Mouse (Mus musculus) layer of hippocampus, postnatal 14 days (tissue): ENCODE measurements at regions not wholly inside any gene's neighbourhood (a gene's known extent, or its start where the extent isn't known, plus 50 kb on each side); places are given as distances from the start of the nearest gene placed in this dataset.
"Not testable (repeated sequence)": the region's sequence is repeated elsewhere in the genome, so short reads cannot be mapped to it uniquely, and the experiment has no call there.

Experiments
- DNase-seq, 2 experiments: peaks; one replicate each; pipeline ENCODE4 v3.0.0; 2021 to 2022; ENCODE audit warnings: low spot score in 2 of 2, mixed read lengths in 1 of 2

DNA sequence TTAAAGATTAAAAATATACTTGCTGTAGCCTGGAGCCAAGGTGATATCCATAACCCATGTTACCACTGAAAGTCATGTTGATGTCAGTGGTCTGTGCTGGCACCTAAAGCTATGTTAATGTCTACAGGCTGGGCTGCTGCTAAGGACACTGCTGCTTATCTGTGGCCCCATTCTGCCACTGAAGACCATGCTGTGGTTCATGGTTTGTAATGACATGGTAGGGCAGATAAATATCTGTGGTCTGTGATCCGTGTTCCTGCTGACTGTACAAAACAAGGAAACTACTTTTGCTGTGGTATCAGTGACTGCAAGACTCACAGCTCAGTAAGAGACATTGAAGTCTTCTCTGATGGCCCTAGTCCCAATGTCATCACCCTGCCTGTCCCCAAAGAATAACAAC, 245.7 kb downstream of the Slco4c1 start:
- no peak for DNase-seq

DNA sequence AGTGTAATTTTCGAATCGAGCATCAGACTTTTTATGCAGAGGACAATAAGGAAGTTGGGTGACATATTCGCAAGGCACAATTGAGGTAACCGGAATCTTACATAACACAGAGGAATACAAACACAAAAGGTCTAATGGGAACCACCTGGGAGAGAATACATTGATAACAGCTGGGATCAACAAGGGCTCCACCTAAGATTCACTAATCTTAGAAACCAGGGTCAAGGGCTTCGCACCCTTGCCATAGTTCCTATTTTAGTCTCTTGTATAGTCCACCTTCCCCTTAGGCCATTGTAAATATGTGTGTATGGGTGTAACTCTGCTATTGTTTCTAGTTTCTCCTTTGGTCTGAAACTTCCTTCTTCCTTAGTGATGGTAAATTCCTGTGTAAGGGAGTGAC, 246.6 kb downstream of the Slco4c1 start:
- DNase-seq, result not testable (repeated sequence)

DNA sequence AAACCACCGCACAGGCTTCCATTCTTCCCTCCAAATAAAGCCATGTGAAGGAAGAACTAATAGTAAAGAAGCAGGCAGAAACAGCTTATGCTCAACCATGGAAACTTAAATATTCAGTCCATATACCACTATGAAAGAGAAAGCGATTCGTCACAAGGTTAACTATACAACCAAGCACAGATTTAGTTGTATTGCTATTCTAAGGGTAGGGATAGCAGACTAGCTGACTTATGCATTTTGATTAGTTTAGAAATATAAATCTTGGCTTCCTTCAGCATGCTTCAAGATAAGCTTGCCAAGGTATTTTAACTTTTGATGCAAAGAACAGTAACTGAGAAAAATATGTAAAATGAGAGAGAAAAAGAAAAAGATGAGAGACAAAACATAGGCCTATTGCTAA, 275.8 kb downstream of the Slco4c1 start:
- DNase-seq, result no peak

DNA sequence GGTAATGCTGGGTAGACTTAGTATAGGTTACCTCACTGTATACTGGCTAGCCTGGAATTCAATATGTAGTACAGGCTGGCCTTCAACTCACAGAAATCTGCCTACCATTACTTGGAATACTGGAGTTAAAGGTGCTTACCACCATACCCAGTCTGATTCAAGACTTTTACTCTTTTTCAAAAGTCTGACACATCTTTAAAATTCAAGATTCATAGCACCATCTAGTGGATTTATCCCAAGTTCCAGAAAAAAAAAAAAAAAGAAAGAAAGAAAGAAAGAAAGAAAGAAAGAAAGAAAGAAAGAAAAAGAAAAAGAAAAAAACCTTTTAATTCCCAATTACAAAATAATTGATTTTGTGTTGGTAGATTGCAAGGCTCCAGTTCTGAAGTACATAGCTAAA, 302.7 kb downstream of the Slco4c1 start:
- DNase-seq, result no peak

DNA sequence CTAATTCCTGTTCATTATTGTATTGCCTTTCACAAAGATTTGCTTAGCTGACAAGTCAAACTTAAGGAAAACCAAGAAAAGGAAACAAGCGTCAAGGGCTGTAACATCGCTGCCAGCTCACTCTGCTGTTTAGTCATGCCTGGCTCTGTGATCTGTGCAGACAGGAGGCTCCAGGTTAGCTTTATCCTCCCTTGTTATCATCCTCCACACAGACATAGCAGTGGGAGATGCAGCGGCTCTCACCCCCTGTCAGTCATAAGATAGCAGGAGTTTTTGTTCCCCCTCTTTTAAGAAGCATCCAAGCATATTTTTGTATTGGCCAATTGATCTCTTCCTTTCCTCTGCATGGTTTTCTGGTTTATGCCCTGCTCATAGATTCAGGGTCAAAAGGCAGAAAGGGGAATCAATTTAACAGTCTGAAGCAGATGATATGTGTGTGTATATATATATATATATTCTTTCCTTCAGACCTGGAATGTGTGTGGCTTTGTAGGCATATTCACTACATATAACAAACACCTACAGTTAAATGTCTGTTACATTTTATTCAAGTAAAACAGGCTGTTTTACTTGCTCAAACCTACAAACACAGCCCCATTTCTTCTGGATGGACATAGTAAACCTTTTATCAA, 308.6 kb downstream of the Slco4c1 start:
- DNase-seq, result no peak

DNA sequence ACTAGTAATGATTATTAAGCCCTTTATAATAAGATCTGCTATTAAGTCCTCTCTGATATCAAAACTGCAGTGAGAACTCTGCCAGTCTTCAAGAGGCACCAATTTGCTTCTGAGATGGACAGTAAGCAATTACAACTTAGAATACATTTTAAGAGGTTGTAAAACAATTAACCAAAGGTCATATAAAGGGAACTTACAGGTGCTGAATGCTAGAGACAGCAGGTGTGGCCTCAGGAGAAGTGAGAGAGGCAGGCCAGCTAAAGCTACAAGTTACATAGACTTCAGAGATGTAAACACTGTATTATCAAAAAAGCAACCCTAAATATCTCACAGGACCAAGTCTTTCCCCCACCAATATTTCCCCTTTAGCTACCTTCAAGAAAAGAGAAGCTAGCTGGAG, 315.7 kb downstream of the Slco4c1 start:
- DNase-seq, result no peak

DNA sequence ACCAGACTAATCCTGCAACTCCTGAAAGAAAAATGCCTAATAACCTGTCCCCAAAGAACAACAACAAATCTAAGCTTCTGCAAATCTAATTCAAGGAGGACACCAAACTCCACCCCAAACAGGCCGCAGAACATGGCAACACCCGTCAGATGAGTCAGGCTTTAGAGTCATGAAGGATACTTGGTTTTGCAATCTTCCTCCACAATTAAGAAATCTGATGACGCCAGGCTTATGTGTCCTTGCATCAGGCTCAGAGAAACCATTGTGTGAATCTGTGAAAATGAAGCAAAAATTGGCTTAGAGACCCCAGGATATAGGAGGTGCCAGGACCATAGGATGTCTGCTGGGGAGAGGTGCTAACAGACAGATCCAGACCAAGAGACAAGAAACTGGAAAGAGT, 352.6 kb downstream of the Slco4c1 start:
- DNase-seq, result no peak

DNA sequence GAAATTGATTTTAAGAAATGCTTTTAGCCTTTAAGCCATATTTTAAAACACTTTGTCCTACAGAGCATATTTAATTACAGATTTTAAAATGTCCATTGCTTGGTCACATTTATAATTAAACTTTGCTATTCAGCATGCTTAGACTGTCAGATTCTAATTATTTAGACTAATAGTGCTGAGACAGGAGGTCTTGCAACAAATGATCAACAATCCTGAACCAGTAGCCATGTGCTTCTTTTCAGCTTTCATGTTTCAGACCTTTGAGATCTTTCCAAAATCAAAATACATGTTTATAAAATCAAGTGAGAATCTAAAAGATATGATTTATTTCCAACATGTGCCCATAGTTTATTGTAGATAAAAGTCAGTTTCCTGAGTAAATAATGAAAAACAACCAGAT, 371.0 kb downstream of the Slco4c1 start:
- DNase-seq, result no peak

DNA sequence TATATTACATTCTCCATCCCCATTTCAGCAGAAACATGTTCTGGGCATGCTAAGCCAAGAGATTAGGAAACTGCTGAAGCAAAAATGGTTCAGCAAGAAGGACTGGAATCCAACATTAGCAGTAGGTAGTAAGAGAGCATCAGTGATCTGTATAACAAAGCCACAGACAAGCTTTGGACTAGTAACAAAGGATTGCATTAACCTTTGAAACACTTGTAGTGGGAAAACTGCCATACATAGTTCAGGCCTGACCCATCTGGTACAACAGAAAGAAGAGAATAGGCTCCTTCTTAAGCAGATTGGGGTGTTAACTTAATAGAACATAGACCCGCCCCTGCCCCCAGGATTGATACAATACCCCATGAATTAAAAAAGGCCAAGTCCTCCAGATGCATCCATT, 389.2 kb downstream of the Slco4c1 start:
- no peak for DNase-seq

DNA sequence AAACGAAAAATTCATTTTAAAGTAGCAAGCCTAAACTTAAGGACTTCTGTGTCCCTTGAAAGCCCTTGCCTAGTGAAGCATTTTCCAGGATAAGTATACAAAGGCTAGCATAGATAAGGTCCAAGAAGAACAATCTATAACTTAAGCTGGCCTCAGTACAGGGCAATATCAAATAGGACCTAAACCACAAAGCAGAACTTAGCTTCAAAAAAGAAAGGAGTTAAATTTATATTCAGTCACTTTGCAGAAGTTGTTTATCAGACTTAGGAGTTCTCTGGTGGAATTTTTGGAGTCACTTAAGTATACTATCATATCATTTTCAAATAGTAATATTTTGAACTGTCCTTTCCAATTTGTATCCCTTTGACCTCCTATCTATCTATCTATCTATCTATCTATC, 421.1 kb downstream of the Slco4c1 start:
- no peak for DNase-seq

DNA sequence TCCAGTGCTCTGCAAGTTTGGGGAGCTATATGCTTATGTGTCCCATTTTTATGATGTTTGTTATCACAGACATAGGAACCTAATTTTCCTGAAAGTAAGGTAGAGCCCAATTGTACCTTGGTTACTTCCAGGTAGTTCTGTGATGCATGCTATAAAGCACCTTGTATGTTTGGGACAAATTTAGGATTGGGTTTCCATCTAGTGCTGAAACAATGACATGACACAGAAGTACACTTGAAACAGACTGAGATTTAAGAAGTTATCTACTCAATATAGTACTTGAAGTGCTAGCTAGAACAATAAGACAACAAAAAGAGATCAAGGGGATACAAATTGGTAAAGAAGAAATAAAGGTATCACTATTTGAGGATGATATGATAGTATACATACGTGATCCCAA, 426.8 kb downstream of the Slco4c1 start:
- no peak for DNase-seq

DNA sequence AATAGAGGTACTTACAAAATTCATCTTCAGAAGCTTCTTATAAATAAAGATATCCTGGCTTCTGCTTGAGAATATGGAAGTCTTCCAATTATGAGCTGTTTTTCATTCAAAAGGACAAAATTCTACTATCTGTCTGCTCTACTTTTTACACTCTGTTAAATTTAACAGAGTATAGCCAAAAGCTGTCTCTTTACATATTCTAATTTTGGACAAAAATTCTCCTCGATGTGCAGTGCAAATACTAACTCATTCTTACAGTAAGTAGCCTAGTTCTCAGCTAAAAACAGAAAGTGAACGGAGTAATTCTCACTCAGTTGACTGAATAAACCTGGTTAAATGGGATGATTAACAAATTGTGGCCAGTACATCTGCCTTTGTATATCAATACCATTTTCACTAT, 438.9 kb downstream of the Slco4c1 start:
- DNase-seq, result no peak

DNA sequence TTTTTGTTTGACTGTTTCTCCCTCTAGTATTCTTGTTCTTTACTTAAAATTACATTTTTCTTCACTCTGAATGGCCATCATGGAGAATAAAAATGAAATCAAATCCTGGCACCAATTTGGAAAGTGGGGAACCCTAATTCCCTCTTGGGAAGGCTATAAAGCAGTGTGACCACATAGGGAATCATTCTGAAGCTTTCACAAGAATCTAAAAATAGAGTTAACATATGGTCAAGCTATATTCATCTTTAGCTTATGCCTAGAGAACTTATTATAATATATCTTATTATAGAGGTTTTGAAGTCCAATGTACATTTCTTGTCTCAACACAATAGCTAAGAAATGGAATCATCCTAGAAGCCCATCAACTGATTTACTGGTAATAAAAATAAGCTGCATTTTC, 448.5 kb downstream of the Slco4c1 start:
- DNase-seq, result no peak

DNA sequence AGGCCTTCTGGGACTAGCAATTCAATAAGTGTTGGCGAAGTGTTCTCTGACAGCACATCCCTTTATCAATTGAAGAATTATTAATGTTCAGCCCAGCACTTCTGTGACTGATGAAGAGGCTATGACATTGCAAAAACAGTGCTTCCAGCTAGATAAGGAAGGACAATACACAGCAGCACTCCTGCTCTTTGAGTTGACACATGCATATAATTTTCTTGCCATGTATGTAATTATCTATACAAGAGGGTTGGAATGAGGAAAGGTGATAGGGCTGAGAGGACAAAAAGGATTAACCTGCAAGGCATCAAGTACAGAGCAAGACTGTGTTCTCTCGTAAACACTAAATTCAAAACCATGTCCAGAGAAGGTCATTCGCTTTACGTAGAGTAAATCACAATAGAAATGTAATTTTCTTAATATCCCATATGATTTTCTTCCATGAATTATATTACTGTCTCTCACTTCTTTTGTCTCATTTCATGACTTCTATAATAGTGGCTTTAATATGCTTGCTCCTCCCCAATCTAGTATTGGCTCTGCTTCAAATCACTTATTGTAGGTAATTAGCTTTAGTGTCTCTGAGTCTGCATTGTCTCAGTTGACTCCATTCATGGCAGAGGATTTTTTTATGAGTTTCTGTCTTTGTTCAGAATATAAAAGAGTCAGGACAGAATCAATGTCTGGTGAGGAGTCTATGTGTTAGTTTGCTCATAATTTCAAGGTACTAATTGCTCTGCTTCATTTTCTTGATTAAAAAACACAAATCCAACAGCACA, 460.9 kb downstream of the Slco4c1 start:
- no peak for DNase-seq

DNA sequence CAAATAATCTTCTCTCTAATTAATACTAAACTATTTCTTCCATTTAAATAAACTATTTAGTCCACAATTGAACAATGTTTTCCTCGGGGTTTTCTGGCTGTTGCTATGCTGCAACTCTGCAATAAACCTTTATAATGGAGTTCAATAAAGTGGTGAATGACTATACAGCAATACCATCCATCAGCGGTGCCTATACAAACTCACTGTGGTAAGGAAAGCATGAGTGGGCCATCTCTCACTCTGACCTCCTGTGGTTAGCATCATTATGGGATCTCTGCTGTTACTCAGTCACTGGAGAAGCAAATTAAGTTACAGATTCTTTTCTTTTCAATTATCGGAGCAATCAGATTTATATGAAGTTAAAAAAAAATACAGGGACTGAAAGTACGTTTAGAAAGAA, 474.0 kb downstream of the Slco4c1 start:
- no peak for DNase-seq

DNA sequence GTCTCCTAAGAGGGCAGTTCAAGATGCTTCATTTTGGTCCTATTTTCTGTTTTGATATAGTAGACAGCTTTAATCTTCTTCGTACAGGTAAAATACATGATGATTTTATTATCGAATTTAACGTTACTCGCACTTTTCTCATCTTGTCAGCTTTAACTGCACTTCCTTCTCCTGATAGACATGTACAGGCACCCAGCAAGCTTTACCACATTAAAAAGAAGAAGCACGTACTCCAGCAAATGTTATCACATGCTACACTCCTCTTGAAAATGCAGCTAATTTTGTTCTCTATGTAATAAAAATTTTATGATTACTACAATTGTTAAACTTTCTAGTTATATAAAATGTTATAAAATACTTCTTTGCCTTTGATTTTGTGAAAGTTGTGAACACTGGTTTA, 483.6 kb downstream of the Slco4c1 start:
- DNase-seq, result no peak

DNA sequence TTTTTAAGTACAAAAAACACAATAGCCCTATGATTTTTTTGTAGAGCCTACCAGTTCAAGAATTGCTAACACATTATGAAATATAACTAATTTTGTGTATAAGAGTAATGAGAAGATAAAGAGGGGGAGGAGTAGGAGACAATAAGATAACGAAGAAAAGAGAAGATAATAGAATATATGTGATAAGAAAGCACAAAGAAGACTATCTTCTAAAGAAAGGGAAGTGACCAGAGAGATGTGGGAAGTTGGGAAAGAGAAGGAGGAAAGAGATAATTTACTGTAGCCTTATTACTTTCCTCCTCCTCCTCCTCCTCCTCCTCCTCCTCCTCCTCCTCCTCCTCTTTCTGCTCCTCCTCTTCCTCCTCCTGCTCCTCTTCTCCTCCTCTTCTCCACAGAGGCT, 486.1 kb downstream of the Slco4c1 start:
- DNase-seq, result no peak

DNA sequence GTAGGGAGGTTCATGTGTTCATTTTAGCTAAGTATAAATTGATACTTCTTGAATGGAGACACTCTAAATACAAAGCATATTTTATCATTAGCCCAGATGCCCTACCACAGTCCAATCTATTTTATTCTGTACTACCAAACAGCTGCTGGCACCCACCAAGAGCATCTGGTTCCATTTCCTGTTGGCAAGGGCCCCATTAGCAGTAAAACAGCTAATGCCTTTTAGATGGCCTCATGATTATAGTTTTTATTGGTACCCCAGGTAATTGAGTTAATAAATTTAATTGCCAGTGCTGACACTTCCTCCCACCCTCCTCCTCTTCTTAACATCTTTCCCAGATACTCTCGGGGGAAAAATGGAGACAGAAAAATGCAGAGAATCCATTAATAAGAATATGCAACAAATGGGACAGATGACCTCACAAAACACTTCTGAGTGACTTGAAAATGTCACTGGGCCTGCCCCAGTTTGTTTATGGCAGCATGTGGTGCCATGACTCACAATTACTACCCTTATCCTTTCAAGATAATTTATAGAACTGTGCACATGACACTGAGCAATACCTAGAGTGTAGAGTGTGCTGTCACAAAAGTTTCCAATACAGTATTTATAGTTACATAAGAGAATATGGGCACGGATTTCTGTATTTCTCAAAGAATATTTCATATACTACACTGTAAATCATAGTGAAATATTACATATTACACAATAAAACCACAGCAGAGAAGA, 509.1 kb downstream of the Slco4c1 start:
- no peak for DNase-seq

DNA sequence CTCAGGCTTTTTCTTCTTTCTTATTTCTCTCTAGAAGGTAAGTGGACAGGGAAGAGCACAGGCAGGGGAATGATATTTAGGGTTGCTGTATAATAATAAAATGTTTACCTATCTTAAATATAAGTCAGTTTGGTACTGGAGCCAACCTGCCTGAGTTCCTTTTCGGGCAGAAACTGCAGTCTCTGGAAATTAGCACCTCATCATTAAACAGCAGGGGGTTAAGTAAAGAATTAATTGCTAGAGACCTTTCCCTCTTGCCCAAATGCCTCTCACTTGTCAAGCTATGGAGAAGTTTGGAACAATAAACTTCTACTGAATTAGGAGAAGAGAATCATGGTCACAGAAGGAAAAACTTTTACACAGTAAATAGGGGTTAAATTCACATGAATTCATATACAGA, 524.7 kb downstream of the Slco4c1 start:
- no peak for DNase-seq

DNA sequence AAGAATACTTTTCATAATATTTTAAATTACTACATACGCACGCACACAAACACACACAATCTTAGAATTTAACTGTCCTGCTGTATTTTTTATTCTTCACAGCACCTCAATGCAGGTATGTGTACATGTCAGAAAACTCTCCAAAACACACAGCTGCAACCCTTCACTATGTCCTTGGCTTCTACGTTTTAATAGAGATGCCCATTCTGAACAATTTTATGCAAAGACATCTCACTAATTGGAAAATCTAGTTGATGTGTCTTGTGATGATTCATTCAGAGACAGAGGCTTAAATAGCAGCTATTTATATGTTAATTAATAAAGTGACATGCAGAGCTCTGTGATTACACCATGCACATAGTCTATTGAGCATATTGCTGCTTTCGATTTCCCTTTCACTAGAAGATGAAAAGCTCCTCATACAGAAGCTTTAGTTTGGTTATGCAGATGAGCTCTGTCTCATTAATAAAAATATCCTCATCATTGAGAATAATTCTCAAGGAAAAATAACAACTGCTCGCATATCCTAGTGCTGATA, 525.4 kb downstream of the Slco4c1 start:
- no peak for DNase-seq

DNA sequence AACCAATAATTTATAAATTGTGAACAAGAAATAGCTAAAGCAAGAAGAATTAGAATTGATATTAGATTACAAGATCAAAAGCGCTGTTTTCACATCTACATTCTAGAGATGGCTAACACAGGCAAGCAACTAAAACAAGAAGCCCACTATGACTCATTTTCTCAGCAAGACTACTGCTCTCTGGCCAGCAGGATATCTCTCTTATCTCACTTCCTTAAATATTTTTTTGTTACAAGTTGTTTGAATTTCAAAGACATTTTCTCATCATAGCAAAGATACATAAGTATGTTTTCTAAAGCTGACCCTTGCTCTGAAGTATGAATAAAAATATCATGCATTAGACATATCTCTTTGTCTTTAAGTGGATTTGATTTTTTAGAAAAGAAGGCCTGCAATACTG, 556.2 kb downstream of the Slco4c1 start:
- no peak for DNase-seq

DNA sequence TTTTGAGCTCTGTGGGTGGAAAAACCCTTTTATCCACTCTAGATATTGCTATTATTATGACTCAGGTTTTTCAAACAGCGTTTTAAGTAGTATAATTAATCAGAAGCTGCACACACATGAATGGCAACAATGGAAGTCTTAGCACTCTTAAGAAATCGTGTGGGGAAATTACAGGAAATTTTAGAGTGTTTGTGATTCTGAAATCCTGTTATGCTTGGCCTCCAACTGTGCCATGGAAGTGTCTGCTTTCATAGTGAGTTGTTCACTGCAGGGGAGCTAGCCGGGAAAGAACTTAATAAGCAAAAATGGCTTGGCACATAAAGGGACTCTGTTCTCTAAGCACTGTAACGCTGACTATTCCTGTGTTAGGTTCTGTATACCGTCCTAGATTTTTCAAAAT, 570.7 kb downstream of the Slco4c1 start:
- peak in 1 of 2 experiments; percentile 1 for DNase-seq
